In the genomic region with DNA sequence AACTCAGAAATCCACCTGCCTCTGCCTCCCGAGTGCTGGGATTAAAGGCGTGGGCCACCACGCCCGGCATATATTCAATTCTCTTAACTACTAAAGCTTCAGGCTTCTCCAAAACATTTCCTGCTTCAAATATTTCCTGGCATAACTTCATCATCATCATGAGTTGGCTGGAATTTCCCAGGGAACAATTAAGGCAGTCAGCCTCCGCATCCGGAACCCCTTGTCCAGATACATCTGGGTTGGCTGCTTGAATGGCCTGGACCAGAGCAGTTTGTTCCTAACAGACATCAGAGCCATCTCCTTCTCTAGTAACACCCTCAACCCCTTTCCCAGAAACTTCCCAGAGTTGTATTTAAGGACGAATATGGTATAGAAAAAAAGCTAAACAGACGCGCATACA, we compare ENCODE assay signal across 29 mouse cellular contexts. TPM values are rescaled to one million over a fixed set of nuclear protein-coding genes. Genes with fewer than 3 reads are reported as not detected.
A peak's percentile ranks its signal among the peaks of the same experiment; 100 is the strongest.
DNase-seq lines count a peak whose midpoint lies in the region; TF ChIP-seq lines count a peak whose summit lies in the region.
"Had no signal": no experiment of that assay in that cellular context is flagged by ENCODE, and none has a peak within 500 bp of the region (broad histone marks: within the 10 kb centered on the region; RNA-seq: fewer than 3 reads in every experiment).

No protein-coding gene starts in this region.

- H3K27me3 ChIP-seq in kidney, adult 2 months (replicated peaks; ENCODE audit: control insufficient read depth, insufficient read depth, low read length): no peaks in the 10 kb centered on the region
- H3K27me3 ChIP-seq: hindbrain, embryonic 12.5 days; liver, embryonic 15.5 days had no signal

- no peak overlapping the region for H3K4me3 ChIP-seq in kidney, adult 2 months (ENCODE audit: insufficient read depth, low read depth, low read length)
- H3K4me3 ChIP-seq: hindbrain, embryonic 12.5 days; layer of hippocampus, adult 2 months; limb, embryonic 10.5 days; liver, embryonic 15.5 days had no signal

- DNase-seq in gastrocnemius, postnatal 25 days: peak; percentile 34
- DNase-seq in gastrocnemius, postnatal 14 days: no peak
- DNase-seq in kidney, adult 2 months: peak; percentile 73
- no peak for DNase-seq in kidney, adult 9 months
- DNase-seq in heart, adult 9 months (ENCODE audit: low spot score in 2 of 2): peak; percentile 61 to 79
- peak; percentile 22 for DNase-seq in lung, postnatal 14 days
- no peak for DNase-seq in thymus, postnatal 0 days (ENCODE audit: low spot score)
- DNase-seq: adrenal gland, postnatal 25 days; cerebellum, adult 9-10 months; gastrocnemius, postnatal 10 days; kidney, adult 18-20 months; liver; midbrain, embryonic 14.5 days; right cerebral cortex, postnatal 14 days; spleen, adult 18-20 months; thymus, postnatal 14 days had no signal

- TF ChIP-seq CTCF in kidney, adult 2 months (conservative IDR thresholded peaks at IDR 0.05; ENCODE audit: insufficient read depth, insufficient read length, low read depth, low read length): no peak

- H3K27ac ChIP-seq in kidney, adult 2 months (ENCODE audit: insufficient read depth, low read depth, low read length): no peak overlapping the region
- H3K27ac ChIP-seq: hindbrain, embryonic 12.5 days; layer of hippocampus, adult 2 months; limb, embryonic 10.5 days; liver, embryonic 15.5 days had no signal

- no peak for TF ChIP-seq POLR2A in kidney, adult 2 months (IDR thresholded peaks at IDR 0.05; ENCODE audit: low read depth, low read length)

- peaks cover 13% of the 10 kb centered on the region for H3K4me1 ChIP-seq in kidney, adult 2 months (ENCODE audit: control insufficient read depth, insufficient read depth, low read length)

- WGBS in kidney, adult 2 months: 69% methylated on average over 9 of the region's 9 CpGs

- H3K36me3 ChIP-seq in kidney, adult 2 months (ENCODE audit: control insufficient read depth, insufficient read depth, low read length): no peaks in the 10 kb centered on the region

- intact Hi-C loops in gastrocnemius, postnatal 14 days (cut with DNase I; ENCODE audit: low total_unique reads): no loop called here

RNA-seq across cellular contexts. Expression of gene Tbcc, which starts 4.9 kb away (rescaled TPM):
- total RNA-seq in gastrocnemius, postnatal 25 days (2021): 1 to 10 TPM; 7.1 to 8.5 TPM
- 10 to 100 TPM; 12.9 to 14.5 TPM for total RNA-seq in gastrocnemius, postnatal 14 days (2021)
- 17.2 and 19.6 TPM in 2 replicates for polyA plus RNA-seq in kidney, adult 2 months (2012; rRNA removed)
- 54.1 and 60.3 TPM in 2 replicates for polyA plus RNA-seq in thymus, postnatal 0 days (2015; fragmentation: Nextera tagmentation; extraction: Ambion mirVana)

RNA-seq across cellular contexts. Expression of gene Prph2, which starts 14.8 kb away (rescaled TPM):
- total RNA-seq in gastrocnemius, postnatal 25 days (2021): not detected
- not detected for total RNA-seq in gastrocnemius, postnatal 14 days (2021)
- polyA plus RNA-seq in kidney, adult 2 months (2012; rRNA removed): not detected in 2 replicates
- not detected in 2 replicates for polyA plus RNA-seq in thymus, postnatal 0 days (2015; fragmentation: Nextera tagmentation; extraction: Ambion mirVana)
- total RNA-seq: adrenal gland, postnatal 25 days; gastrocnemius, postnatal 10 days; layer of hippocampus, adult 2 months; layer of hippocampus, postnatal 25 days; megakaryocyte-erythroid progenitor cell, adult 5-6 weeks had no signal
- polyA plus RNA-seq: CD4-positive, CD25-positive, alpha-beta regulatory T cell, adult 4 months; embryonic facial prominence, embryonic 14.5 days; forebrain, embryonic 14.5 days; frontal cortex, adult 2 months; heart, embryonic 16.5 days; hindbrain, embryonic 12.5 days; limb, embryonic 10.5 days; liver, embryonic 15.5 days; lung, embryonic 16.5 days; midbrain, embryonic 14.5 days; neural tube, embryonic 11.5 days had no signal

RNA-seq across cellular contexts. Expression of gene Bicral, which starts 37.1 kb away (rescaled TPM):
- 1 to 10 TPM; 7.5 to 9.2 TPM for total RNA-seq in gastrocnemius, postnatal 25 days (2021)
- 10 to 100 TPM in 1 of 2 experiments, 1 to 10 TPM in 1; 9.4 to 10.5 TPM for total RNA-seq in gastrocnemius, postnatal 14 days (2021)
- 11.4 and 11.8 TPM in 2 replicates for polyA plus RNA-seq in kidney, adult 2 months (2012; rRNA removed)
- 4.5 and 5.6 TPM in 2 replicates for polyA plus RNA-seq in thymus, postnatal 0 days (2015; fragmentation: Nextera tagmentation; extraction: Ambion mirVana)

Comparison
In these comparisons a context has a peak if more than half of its experiments do, and no peak if none do; other contexts are left out.
1. DNase-seq: peak in gastrocnemius, postnatal 25 days (single experiment), kidney, adult 2 months (single experiment), heart, adult 9 months (2 of 2) and lung, postnatal 14 days (single experiment); none in gastrocnemius, postnatal 14 days (single experiment), kidney, adult 9 months (single experiment) and thymus, postnatal 0 days (single experiment).